Mouse (Mus musculus): Measurements from ENCODE around the gene Slc43a2.

DNA sequence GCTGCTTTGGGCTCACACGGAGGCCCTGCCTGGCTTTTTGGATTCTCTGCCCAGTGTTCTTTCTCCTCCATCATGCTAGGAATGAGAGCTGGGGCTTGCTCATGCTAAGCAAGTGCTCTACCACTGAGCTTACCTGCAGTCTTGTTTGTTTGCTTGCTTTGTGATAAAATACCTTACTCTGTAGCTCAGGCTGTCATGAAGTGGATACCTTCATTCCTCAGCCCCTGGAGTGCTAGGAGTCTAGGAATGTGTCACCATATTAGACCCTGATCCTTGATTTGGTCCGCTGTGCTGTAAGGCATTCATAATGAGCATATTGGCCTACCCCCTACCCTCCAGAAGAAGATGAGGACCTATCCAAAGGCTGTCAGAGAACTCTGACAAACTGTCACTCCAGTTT, 8.7 kb upstream of the Slc43a2 start:
- TF ChIP-seq CHD2 (IDR thresholded peaks at IDR 0.05; ENCODE audit: low read length), result no peak
- TF ChIP-seq CTCF (IDR thresholded peaks at IDR 0.05 in 2 of 3, conservative IDR thresholded peaks at IDR 0.05 in 1 of 3; ENCODE audit: control insufficient read depth in 1 of 3, insufficient read depth in 1 of 3, low read depth in 2 of 3, low read length in 3 of 3, poor library complexity in 1 of 3, severe bottlenecking in 1 of 3), result no peak
- no peak for TF ChIP-seq RAD21 (IDR thresholded peaks at IDR 0.05; ENCODE audit: low read depth, low read length)
- no peak for TF ChIP-seq ZKSCAN1 (IDR thresholded peaks at IDR 0.05; ENCODE audit: low read depth, low read length)
- TF ChIP-seq BHLHE40 (IDR thresholded peaks at IDR 0.05; ENCODE audit: borderline replicate concordance, low read depth, low read length), result no peak
- no peak for TF ChIP-seq CHD1 (IDR thresholded peaks at IDR 0.05; ENCODE audit: low read depth, low read length)
- no peak for TF ChIP-seq POLR2A (IDR thresholded peaks at IDR 0.05; ENCODE audit: control insufficient read depth in 1 of 2, insufficient read depth in 1 of 2, low read depth in 1 of 2, low read length in 2 of 2, poor library complexity in 1 of 2)

All from MEL (cell line).